Mouse (Mus musculus): Measurements from ENCODE around the gene Sprr1b.

DNA sequence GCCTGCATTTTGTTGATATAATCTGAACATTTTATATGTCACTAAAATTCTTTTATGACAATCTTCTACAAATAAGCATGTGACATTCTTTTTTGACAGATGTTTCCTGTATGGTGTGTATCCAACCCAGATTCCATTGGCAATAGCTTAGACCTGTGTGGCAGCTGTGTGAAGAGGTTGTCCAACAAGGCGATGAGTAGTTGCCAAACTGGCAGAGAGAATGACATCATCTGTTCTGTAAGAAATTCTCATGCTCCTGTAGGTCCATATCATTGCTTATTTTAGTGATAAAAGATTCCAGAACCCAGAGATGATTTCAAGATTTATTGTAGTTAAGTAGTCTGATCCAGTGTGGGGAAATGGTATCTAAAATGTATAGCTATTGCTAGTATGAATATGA, 28.0 kb upstream of the Sprr1b start:
- TF ChIP-seq SIN3A (IDR thresholded peaks at IDR 0.05; ENCODE audit: low read length) (no peak), CHD2 (IDR thresholded peaks at IDR 0.05; ENCODE audit: low read length) (no peak), POLR2A (IDR thresholded peaks at IDR 0.05; ENCODE audit: low read depth, low read length) (no peak), USF1 (IDR thresholded peaks at IDR 0.05; ENCODE audit: low read depth, low read length) (no peak)

All from CH12.LX (cell line).